Mouse (Mus musculus): ENCODE results near the gene Epha3. TPM values are rescaled to one million over a fixed set of nuclear protein-coding genes. Genes with fewer than 3 reads are reported as not detected.
A peak's percentile ranks its signal among the peaks of the same experiment; 100 is the strongest.

The Epha3 gene
- polyA plus RNA-seq, 1 experiment from 2014 or later = 86.8 TPM

- Histone ChIP-seq H3K4me3 (replicated peaks) (no peak overlapping the region), H3K27me3 (no peaks in the 10 kb centered on the region), H3K36me3 (replicated peaks) (no peaks in the 10 kb centered on the region), H3K9me3 (no peaks in the 10 kb centered on the region), H3K4me2 (no peak overlapping the region), H3K9ac (no peak overlapping the region), H3K27ac (no peak overlapping the region), H3K4me1 (no peaks in the 10 kb centered on the region; the same call in 1 of the 2 replicates)
- ATAC-seq (ENCODE audit: low FRiP score) = no peak
- WGBS = 97% methylated on average over 7 of the region's 7 CpGs
These were observed 311.4 kb downstream of the Epha3 start for GRCm38 (mm10) chr16:63552531-63552930.

- ATAC-seq (ENCODE audit: low FRiP score) = no peak
- Histone ChIP-seq H3K27ac (no peak overlapping the region), H3K4me2 (no peak overlapping the region), H3K4me1 (no peaks in the 10 kb centered on the region), H3K27me3 (no peaks in the 10 kb centered on the region), H3K9me3 (no peaks in the 10 kb centered on the region), H3K36me3 (replicated peaks) (no peaks in the 10 kb centered on the region), H3K9ac (no peak overlapping the region), H3K4me3 (replicated peaks) (no peak overlapping the region)
These were observed 324.5 kb downstream of the Epha3 start for GRCm38 (mm10) chr16:63539489-63539888.

GRCm38 (mm10) chr16:63528821-63529220 lies 335.2 kb downstream of the Epha3 start:
- H3K4me3 ChIP-seq (replicated peaks) = no peak overlapping the region
- no peaks in the 10 kb centered on the region for H3K36me3 ChIP-seq (replicated peaks)
- WGBS = 50% methylated on average over 2 of the region's 2 CpGs
- no peaks in the 10 kb centered on the region for H3K9me3 ChIP-seq
- H3K4me1 ChIP-seq = no peaks in the 10 kb centered on the region
- no peak for ATAC-seq (ENCODE audit: low FRiP score)
- H3K27ac ChIP-seq = no peak overlapping the region
- H3K9ac ChIP-seq = no peak overlapping the region
- no peaks in the 10 kb centered on the region for H3K27me3 ChIP-seq
- no peak overlapping the region for H3K4me2 ChIP-seq

- Histone ChIP-seq H3K9ac (no peak overlapping the region), H3K27me3 (no peaks in the 10 kb centered on the region), H3K9me3 (no peaks in the 10 kb centered on the region), H3K36me3 (replicated peaks) (no peaks in the 10 kb centered on the region), H3K4me1 (no peaks in the 10 kb centered on the region), H3K4me2 (no peak overlapping the region), H3K27ac (no peak overlapping the region), H3K4me3 (replicated peaks) (no peak overlapping the region)
- ATAC-seq (ENCODE audit: low FRiP score) = no peak
- WGBS = 96% methylated on average over 1 of the region's 1 CpGs
These were observed 346.3 kb downstream of the Epha3 start for GRCm38 (mm10) chr16:63517636-63518035.

GRCm38 (mm10) chr16:63510069-63510468 lies 353.9 kb downstream of the Epha3 start:
- no peak overlapping the region for H3K4me3 ChIP-seq (replicated peaks)
- no peak overlapping the region for H3K27ac ChIP-seq
- no peaks in the 10 kb centered on the region for H3K36me3 ChIP-seq (replicated peaks)
- 85% methylated on average over 2 of the region's 2 CpGs for WGBS
- no peaks in the 10 kb centered on the region for H3K9me3 ChIP-seq
- no peak overlapping the region for H3K9ac ChIP-seq
- no peak for ATAC-seq (ENCODE audit: low FRiP score)
- no peak overlapping the region for H3K4me2 ChIP-seq
- H3K27me3 ChIP-seq = no peaks in the 10 kb centered on the region
- H3K4me1 ChIP-seq = no peaks in the 10 kb centered on the region; the same call in 1 of the 2 replicates

GRCm38 (mm10) chr16:63506437-63506836 lies 357.5 kb downstream of the Epha3 start:
- 41% methylated on average over 2 of the region's 2 CpGs for WGBS
- peaks cover 2% of the 10 kb centered on the region; the same call in 1 of the 2 replicates for H3K4me1 ChIP-seq
- H3K9me3 ChIP-seq = no peaks in the 10 kb centered on the region
- H3K27me3 ChIP-seq = no peaks in the 10 kb centered on the region
- ATAC-seq (ENCODE audit: low FRiP score) = no peak
- no peak overlapping the region for H3K9ac ChIP-seq
- H3K36me3 ChIP-seq (replicated peaks) = no peaks in the 10 kb centered on the region
- H3K4me3 ChIP-seq (replicated peaks) = no peak overlapping the region
- no peak overlapping the region for H3K27ac ChIP-seq
- no peak overlapping the region for H3K4me2 ChIP-seq

- peaks cover 8% of the 10 kb centered on the region; the same call in 1 of the 2 replicates for H3K4me1 ChIP-seq
- H3K4me2 ChIP-seq = no peak overlapping the region
- peak overlapping the region; percentile 75 for H3K27ac ChIP-seq
- H3K4me3 ChIP-seq (replicated peaks) = no peak overlapping the region
- H3K27me3 ChIP-seq = no peaks in the 10 kb centered on the region
- no peak overlapping the region for H3K9ac ChIP-seq
- no peaks in the 10 kb centered on the region for H3K9me3 ChIP-seq
- H3K36me3 ChIP-seq (replicated peaks) = no peaks in the 10 kb centered on the region
- 8% methylated on average over 6 of the region's 6 CpGs for WGBS
- ATAC-seq (ENCODE audit: low FRiP score) = peak; percentile 91
These were observed 362.5 kb downstream of the Epha3 start for GRCm38 (mm10) chr16:63501456-63501855.

GRCm38 (mm10) chr16:63500975-63501393 lies 363.0 kb downstream of the Epha3 start:
- H3K4me1 ChIP-seq = peaks cover 8% of the 10 kb centered on the region; the same call in 1 of the 2 replicates
- peak; percentile 86 for ATAC-seq (ENCODE audit: low FRiP score)
- H3K27ac ChIP-seq = peak overlapping the region; percentile 75

More at GRCm38 (mm10) chr16:63500975-63501393, 363.0 kb downstream of the Epha3 start:
- no peak overlapping the region for H3K4me3 ChIP-seq (replicated peaks)
- H3K9ac ChIP-seq = no peak overlapping the region
- H3K36me3 ChIP-seq (replicated peaks) = no peaks in the 10 kb centered on the region
- WGBS = 7% methylated on average over 4 of the region's 4 CpGs
- H3K4me2 ChIP-seq = no peak overlapping the region
- H3K9me3 ChIP-seq = no peaks in the 10 kb centered on the region
- H3K27me3 ChIP-seq = no peaks in the 10 kb centered on the region

Data from forebrain, embryonic 12.5 days (tissue).